Mouse (Mus musculus): ENCODE data around the gene Sc5d.

DNA sequence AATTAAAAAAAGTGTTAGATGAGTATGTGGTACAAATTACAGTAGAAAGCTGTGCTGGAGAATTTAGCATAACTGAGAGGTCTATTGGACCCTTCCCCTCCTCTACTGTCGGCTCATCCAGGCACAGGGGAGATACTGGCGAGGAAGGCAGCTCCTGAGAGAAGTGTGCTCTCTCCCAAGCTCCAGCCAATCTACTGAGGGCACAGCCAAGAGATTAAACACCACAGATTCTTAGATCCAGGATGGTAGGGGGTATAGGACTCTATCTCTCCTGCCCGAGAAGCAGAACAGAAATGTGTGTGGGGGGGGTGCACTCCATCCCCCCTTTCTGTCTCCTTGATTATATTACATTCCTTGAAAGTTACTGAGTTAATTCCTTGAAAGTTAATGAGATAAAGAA lies 14.0 kb upstream of the Sc5d start:
- TF ChIP-seq CTCF (IDR thresholded peaks at IDR 0.05; ENCODE audit: low read depth) (no peak), EP300 (IDR thresholded peaks at IDR 0.05; ENCODE audit: low read depth) (no peak)

All from heart, postnatal 0 days (tissue).